Mouse (Mus musculus): ENCODE data around the gene Alg14.

Alg14 gene

GRCm38 (mm10) chr3:121291560-121292258 lies at the start of gene Alg14:
Gene Alg14, plus strand, starts transcription at chr3:121291773.
- DNase-seq (ENCODE audit: low read depth in 2 of 2, low spot score in 2 of 2): peak; percentile 93 to 95

- DNase-seq (ENCODE audit: low read depth in 2 of 2, low spot score in 2 of 2): no peak
Observed at GRCm38 (mm10) chr3:121242111-121242936, 49.2 kb upstream of the Alg14 start.

GRCm38 (mm10) chr3:121242941-121243340 lies 48.6 kb upstream of the Alg14 start:
- DNase-seq (ENCODE audit: low read depth in 2 of 2, low spot score in 2 of 2): no peak

GRCm38 (mm10) chr3:121250048-121250447 lies 41.5 kb upstream of the Alg14 start:
- no peak for DNase-seq (ENCODE audit: low read depth in 2 of 2, low spot score in 2 of 2)

GRCm38 (mm10) chr3:121250576-121251433 lies 40.8 kb upstream of the Alg14 start:
- no peak for DNase-seq (ENCODE audit: low read depth in 2 of 2, low spot score in 2 of 2)

GRCm38 (mm10) chr3:121255501-121255900 lies 36.1 kb upstream of the Alg14 start:
- no peak for DNase-seq (ENCODE audit: low read depth in 2 of 2, low spot score in 2 of 2)

- no peak for DNase-seq (ENCODE audit: low read depth in 2 of 2, low spot score in 2 of 2)
Observed at GRCm38 (mm10) chr3:121256131-121256530, 35.4 kb upstream of the Alg14 start.

GRCm38 (mm10) chr3:121257418-121257817 lies 34.2 kb upstream of the Alg14 start:
- no peak for DNase-seq (ENCODE audit: low read depth in 2 of 2, low spot score in 2 of 2)

- no peak for DNase-seq (ENCODE audit: low read depth in 2 of 2, low spot score in 2 of 2)
Observed at GRCm38 (mm10) chr3:121258521-121259478, 32.8 kb upstream of the Alg14 start.

- no peak for DNase-seq (ENCODE audit: low read depth in 2 of 2, low spot score in 2 of 2)
Observed at GRCm38 (mm10) chr3:121260041-121260440, 31.5 kb upstream of the Alg14 start.

- no peak for DNase-seq (ENCODE audit: low read depth in 2 of 2, low spot score in 2 of 2)
Observed at GRCm38 (mm10) chr3:121260831-121261230, 30.7 kb upstream of the Alg14 start.

GRCm38 (mm10) chr3:121261251-121261650 lies 30.3 kb upstream of the Alg14 start:
- DNase-seq (ENCODE audit: low read depth in 2 of 2, low spot score in 2 of 2): no peak

GRCm38 (mm10) chr3:121261939-121262520 lies 29.5 kb upstream of the Alg14 start:
- DNase-seq (ENCODE audit: low read depth in 2 of 2, low spot score in 2 of 2): no peak

- peak in 1 of 2 experiments; percentile 9 for DNase-seq (ENCODE audit: low read depth in 2 of 2, low spot score in 2 of 2)
Observed at GRCm38 (mm10) chr3:121262521-121263204, 28.9 kb upstream of the Alg14 start.

- no peak for DNase-seq (ENCODE audit: low read depth in 2 of 2, low spot score in 2 of 2)
Observed at GRCm38 (mm10) chr3:121263205-121263548, 28.4 kb upstream of the Alg14 start.

- DNase-seq (ENCODE audit: low read depth in 2 of 2, low spot score in 2 of 2): no peak
Observed at GRCm38 (mm10) chr3:121264242-121264641, 27.3 kb upstream of the Alg14 start.

GRCm38 (mm10) chr3:121267283-121267682 lies 24.3 kb upstream of the Alg14 start:
- DNase-seq (ENCODE audit: low read depth in 2 of 2, low spot score in 2 of 2): no peak

GRCm38 (mm10) chr3:121272577-121272976 lies 19.0 kb upstream of the Alg14 start:
- no peak for DNase-seq (ENCODE audit: low read depth in 2 of 2, low spot score in 2 of 2)

- DNase-seq (ENCODE audit: low read depth in 2 of 2, low spot score in 2 of 2): no peak
Observed at GRCm38 (mm10) chr3:121274010-121274409, 17.6 kb upstream of the Alg14 start.
